Mouse (Mus musculus): ENCODE data around the gene Cmss1.
A peak's percentile ranks its signal among the peaks of the same experiment; 100 is the strongest.

Cmss1 gene

GRCm38 (mm10) chr16:57281417-57281816 is 325.2 kb downstream of the Cmss1 start:
- no peak for DNase-seq

- DNase-seq = peak; percentile 54 to 62
Observed at GRCm38 (mm10) chr16:57280221-57281217, 326.1 kb downstream of the Cmss1 start.

DNA sequence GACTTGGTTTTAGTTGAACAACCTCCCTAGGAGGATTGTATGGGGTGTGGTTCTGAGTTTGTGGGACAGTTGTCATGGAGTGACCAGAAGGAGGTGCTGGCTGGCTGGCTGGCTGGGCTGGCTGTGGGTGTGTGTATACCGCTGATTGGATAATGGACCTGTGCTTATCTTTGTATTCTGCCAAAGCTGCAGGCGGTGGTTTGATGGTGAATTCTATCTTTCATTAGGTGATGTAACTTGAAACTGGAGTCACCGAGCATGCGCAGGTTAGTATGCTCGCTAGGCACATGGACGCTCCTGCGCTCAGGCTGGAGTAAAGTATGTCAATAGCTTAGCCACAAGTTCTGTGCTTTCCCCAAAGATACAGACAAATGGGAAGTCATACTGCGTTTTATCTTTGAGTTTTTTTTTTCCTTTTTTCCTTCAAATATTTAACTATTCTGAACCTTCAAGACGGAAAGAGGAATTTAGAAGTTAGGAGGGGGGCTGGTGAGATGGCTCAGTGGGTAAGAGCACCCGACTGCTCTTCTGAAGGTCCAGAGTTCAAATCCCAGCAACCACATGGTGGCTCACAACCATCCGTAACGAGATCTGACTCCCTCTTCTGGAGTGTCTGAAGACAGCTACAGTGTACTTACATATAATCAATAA is 327.6 kb downstream of the Cmss1 start:
- no peak for DNase-seq

- no peak for DNase-seq
Observed at GRCm38 (mm10) chr16:57269751-57270150, 336.9 kb downstream of the Cmss1 start.

DNA sequence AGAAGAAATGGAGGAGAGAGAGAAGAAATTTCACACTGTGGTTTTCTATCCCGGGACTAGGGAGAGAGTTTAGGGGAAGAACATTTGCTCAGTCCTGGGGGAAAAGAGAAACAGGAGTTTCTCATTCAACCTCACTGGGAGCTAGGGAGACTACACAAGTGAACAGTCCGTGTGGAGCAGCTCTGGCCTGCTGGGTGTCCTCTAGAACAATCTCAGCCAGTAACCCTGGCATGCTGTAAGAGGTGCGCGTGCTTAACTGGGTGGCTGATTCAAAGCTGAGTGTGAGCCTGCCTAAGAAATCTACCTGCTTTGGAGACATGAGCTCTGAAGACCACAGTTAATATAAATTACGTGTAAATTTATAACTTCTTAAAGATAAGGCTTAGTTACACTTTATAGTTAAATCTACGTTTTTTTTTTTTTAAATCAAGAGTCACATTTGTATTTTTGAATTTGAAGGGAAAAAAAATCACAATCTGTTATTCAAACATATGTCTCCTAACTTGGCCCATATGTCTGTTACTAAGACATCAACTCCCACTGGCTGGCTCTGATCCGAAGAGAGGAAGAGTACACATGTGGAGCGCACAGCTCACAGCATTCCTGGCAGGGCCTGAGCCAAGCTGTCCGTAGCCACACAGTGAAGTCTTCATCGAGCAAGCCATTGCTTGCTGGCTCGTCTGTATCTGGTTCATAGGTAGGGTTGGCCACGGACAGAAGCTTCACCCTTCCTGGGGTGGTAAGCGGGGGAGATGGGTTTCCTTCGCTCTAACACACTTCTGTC is 338.4 kb downstream of the Cmss1 start:
- DNase-seq = peak; percentile 8 to 37

DNA sequence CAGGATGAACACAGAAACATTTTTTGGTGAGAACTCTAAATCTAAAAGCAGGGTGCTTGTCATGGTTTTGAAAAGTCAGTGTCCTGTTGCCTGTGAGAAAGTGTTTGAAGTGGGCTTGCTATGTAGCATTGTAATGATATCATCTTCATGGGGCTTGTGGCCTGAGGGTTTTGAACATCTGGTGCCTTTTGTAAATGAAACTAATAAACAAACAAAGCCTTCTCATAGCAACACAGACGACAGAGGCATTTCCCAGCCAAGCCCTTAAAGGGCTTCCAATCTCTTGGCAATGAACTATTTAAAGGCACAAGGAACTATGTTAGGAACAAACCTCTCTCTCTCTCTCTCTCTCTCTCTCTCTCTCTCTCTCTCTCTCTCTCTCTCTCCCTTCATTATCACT is 339.6 kb downstream of the Cmss1 start:
- DNase-seq = no peak

DNA sequence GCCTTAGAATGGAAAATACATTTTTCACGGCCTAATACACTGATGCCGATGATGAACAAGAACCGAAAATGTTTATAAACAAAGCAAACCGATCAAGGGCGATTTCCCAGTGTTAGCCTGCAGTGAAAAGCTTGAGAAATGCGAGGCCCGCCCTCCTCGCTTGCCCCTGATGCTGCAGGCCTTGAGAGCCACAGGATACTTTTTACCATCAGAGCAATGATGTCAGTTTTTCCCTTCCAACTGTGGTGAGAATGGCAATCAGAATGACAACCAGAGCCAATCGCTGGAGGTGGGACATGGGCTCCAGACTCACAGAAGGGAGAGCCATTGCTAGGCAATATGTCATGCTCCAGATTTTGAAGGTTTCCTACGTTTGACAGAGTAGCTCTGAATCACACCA is 346.5 kb downstream of the Cmss1 start:
- DNase-seq = no peak

DNA sequence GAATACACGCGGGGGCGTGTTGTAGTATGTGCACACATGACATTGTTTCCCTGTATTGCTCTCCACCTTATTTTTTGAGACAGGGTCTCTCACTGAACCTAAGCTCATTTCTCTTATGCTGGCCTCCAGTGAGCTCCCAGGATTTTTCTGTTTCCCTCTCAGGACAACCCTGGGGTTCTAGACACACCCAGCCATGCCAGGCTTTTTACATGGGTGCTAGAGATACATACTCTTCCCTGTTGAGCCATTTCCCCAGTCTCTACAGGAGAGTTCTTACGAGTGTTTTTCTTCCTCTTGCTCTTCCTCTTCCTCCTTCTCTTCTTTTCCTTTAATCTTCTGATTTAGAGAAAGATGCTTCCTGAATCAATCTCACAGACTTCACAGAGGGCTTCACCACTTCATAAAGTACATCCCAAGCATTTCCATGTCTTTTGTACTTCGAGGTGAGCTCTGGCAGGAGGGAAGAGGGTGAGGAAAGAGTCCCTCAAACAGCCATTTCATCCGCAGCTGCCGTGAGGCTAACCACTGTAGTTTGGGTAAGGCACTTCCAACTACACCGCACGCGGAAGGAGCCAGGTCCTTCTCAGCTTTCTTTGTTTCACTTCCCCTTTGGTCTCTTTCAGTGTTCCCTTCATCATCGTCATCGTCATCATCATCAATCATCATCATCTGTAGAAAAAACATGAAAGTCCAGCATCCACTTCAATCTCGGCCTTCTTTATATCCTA is 347.1 kb downstream of the Cmss1 start:
- no peak for DNase-seq

All from cerebellum, postnatal 14 days (tissue).